Mouse (Mus musculus) heart, embryonic 15.5 days (tissue): ENCODE measurements around the gene Parva. TPM values are rescaled to one million over a fixed set of nuclear protein-coding genes. Genes with fewer than 3 reads are reported as not detected.
A peak's percentile ranks its signal among the peaks of the same experiment; 100 is the strongest.

Experiments
- ATAC-seq: fragments of 200-750 bp; cut with Nextera tagmentation; replicated peaks from 2 replicates; pipeline ENCODE4 v1.8.0; 2017; ENCODE audit warnings: low read depth, moderate TSS enrichment; ENCODE audit not compliant: insufficient number of reproducible peaks, insufficient read depth, low FRiP score
- H3K27ac ChIP-seq: fragments of 300-500 bp; sonication (generic); 2 replicates; pipeline ENCODE4 v1.5.1; 2015; ENCODE audit warnings: mild to moderate bottlenecking, inconsistent platforms
- H3K27me3 ChIP-seq: fragments of 300-500 bp; sonication (generic); 2 replicates; pipeline ENCODE4 v1.6.1; 2015; ENCODE audit warnings: inconsistent platforms
- H3K36me3 ChIP-seq: fragments of 300-500 bp; sonication (generic); 2 replicates; pipeline ENCODE4 v1.6.1; 2015; ENCODE audit warnings: mild to moderate bottlenecking, inconsistent platforms
- H3K4me1 ChIP-seq: fragments of 300-500 bp; sonication (generic); replicated peaks from 2 replicates; pipeline ENCODE4 v1.6.1; 2015; ENCODE audit warnings: inconsistent platforms
- H3K4me2 ChIP-seq: fragments of 300-500 bp; sonication (generic); 2 replicates; pipeline ENCODE4 v1.6.1; 2015; ENCODE audit warnings: inconsistent platforms, mild to moderate bottlenecking, moderate library complexity
- H3K4me3 ChIP-seq: fragments of 300-500 bp; sonication (generic); 2 replicates; pipeline ENCODE4 v1.5.1; 2015; ENCODE audit warnings: mild to moderate bottlenecking, inconsistent platforms
- H3K9ac ChIP-seq: fragments of 300-500 bp; sonication (generic); 2 replicates; pipeline ENCODE4 v1.6.1; 2015; ENCODE audit warnings: mild to moderate bottlenecking, inconsistent platforms
- H3K9me3 ChIP-seq: fragments of 300-500 bp; sonication (generic); replicated peaks from 2 replicates; pipeline ENCODE4 v1.6.1; 2016; ENCODE audit warnings: inconsistent platforms
- WGBS: fragments of 180-500 bp; shearing (Covaris S2); methylation state at CpG from one replicate; pipeline ENCODE4 v1.1.7; 2015; ENCODE audit warnings: mixed read lengths; 5-methylcytosine and 5-hydroxymethylcytosine counted together
- polyA plus RNA-seq: library from polyadenylated mRNA; unstranded; fragments of >200 nt; fragmentation: Nextera tagmentation; extraction: Ambion mirVana; gene quantifications from 2 replicates; pipeline ENCODE4 v1.2.1, GENCODE M21; 2015

Parva gene
- 74.6 and 83.2 TPM in 2 replicates for polyA plus RNA-seq

- no peaks in the 10 kb centered on the region for H3K9me3 ChIP-seq
- H3K4me3 ChIP-seq = peak within 1 kb of the TSS; percentile 77
- H3K4me1 ChIP-seq = peaks cover 21% of the 10 kb centered on the region
- H3K27ac ChIP-seq = peak within 1 kb of the TSS; percentile 99
- H3K9ac ChIP-seq = peak within 1 kb of the TSS; percentile 97
- H3K27me3 ChIP-seq = no peaks in the 10 kb centered on the region
- no peaks in the 10 kb centered on the region for H3K36me3 ChIP-seq
- 1% methylated on average over 49 of the region's 49 CpGs for WGBS
- peak; percentile 91 for ATAC-seq
- peak within 1 kb of the TSS; percentile 91 for H3K4me2 ChIP-seq
Observed at GRCm38 (mm10) chr7:112427357-112428157, at the start of gene Parva. Parva (plus strand) TSS chr7:112427505.

DNA sequence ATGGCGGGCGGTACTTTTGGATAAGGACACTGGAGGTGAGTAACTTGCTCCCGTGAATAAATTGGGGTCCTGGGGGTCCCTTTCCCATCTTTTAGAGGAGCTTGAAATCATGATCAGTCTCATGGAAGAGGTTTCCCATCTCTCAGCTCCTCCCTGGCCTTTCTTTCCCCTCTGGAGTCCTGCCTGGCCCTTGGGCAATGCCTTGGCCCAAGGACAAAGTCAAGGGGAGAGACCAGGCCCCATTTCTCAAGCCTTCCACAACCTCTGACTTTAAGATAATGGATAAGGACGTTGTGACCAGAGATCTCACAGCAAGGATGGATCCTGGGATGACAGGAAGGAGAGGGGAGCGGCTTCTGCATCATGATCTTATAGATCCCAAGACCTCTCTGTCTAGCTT, 49.2 kb upstream of the Parva start:
- no peak overlapping the region for H3K4me3 ChIP-seq
- no peak overlapping the region for H3K9ac ChIP-seq
- peaks cover 31% of the 10 kb centered on the region for H3K4me1 ChIP-seq
- no peaks in the 10 kb centered on the region for H3K27me3 ChIP-seq
- WGBS = 80% methylated on average over 5 of the region's 5 CpGs
- H3K9me3 ChIP-seq = no peaks in the 10 kb centered on the region
- no peak overlapping the region for H3K4me2 ChIP-seq
- no peak for ATAC-seq
- H3K27ac ChIP-seq = peak overlapping the region; percentile 10
- H3K36me3 ChIP-seq = 0 out of 2 replicates have a peak, but pooled peaks cover 4% of the 10 kb centered on the region

DNA sequence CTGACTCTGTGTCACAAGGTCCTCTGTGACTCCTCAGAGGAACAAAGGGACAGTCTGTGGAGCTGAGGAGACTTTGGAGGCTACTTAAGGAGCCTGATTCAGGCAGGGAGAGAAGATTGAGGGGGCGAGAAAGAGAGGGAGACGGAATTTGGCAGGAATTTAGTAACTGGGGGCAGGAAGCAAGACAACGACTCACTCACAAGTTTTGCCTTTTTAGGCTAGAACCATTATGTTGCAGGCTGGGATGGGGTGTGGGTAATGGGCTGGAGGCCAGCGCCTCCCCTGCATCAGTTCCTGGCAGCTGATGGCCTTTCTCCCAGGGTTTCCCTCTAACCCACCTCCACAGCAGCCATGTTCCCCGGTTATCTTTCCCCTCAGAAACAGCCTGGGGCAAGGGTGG, 48.8 kb upstream of the Parva start:
- no peaks in the 10 kb centered on the region for H3K9me3 ChIP-seq
- 0 out of 2 replicates have a peak, but pooled peaks cover 4% of the 10 kb centered on the region for H3K36me3 ChIP-seq
- no peak overlapping the region for H3K4me2 ChIP-seq
- no peaks in the 10 kb centered on the region for H3K27me3 ChIP-seq
- no peak overlapping the region for H3K4me3 ChIP-seq
- 56% methylated on average over 5 of the region's 5 CpGs for WGBS
- ATAC-seq = no peak
- peak overlapping the region; percentile 10 for H3K27ac ChIP-seq
- H3K9ac ChIP-seq = no peak overlapping the region
- peaks cover 31% of the 10 kb centered on the region for H3K4me1 ChIP-seq

DNA sequence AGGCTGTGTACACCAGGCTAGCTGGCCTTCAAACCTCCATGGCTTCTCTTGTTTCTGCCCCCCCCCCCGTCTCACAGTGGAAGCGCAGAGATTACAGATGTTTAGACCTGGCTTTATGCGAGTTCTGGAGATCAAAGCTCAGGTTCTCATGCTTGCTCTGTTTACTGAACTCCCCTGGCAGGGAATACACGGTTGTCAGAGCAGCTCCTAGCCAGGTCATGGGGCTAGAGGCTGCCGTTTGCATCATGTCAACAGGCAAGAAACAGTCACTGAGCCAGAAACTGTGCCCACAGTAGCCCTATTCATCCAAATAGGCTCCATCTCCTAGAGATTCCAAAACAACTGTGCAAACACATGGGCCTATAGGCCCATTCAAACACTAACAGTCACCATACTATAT, 40.8 kb upstream of the Parva start:
- 60% methylated on average over 5 of the region's 5 CpGs for WGBS
- Histone ChIP-seq H3K9me3 (no peaks in the 10 kb centered on the region), H3K36me3 (0 out of 2 replicates have a peak, but pooled peaks cover 4% of the 10 kb centered on the region), H3K27ac (no peak overlapping the region), H3K9ac (no peak overlapping the region), H3K4me3 (no peak overlapping the region), H3K27me3 (no peaks in the 10 kb centered on the region), H3K4me2 (no peak overlapping the region), H3K4me1 (peaks cover 30% of the 10 kb centered on the region)
- ATAC-seq = no peak

DNA sequence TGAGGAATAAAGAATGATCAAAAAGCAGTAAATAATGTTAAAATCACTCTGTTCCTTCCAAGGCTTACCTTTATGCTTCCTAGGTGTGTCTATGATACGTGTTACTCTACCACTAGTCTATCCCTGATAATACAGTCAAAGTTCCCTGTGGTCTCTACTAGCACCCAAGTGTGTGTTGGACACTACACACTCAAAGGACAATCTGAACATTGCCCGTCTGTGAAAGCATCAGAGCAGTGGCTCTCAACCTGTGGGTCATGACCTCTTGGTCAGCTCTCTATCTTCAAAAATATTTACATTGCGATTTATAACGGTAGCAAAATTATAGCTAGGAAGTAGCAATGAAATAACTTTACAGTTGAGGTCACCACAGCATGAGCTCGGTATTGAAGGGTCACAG, 39.4 kb upstream of the Parva start:
- H3K27ac ChIP-seq = no peak overlapping the region
- H3K4me3 ChIP-seq = no peak overlapping the region
- no peaks in the 10 kb centered on the region for H3K9me3 ChIP-seq
- H3K36me3 ChIP-seq = no peaks in the 10 kb centered on the region
- H3K9ac ChIP-seq = no peak overlapping the region
- no peak for ATAC-seq
- no peaks in the 10 kb centered on the region for H3K27me3 ChIP-seq
- no peak overlapping the region for H3K4me2 ChIP-seq
- peaks cover 30% of the 10 kb centered on the region for H3K4me1 ChIP-seq
- 75% methylated on average over 5 of the region's 5 CpGs for WGBS

- Histone ChIP-seq H3K4me3 (no peak overlapping the region), H3K4me2 (no peak overlapping the region), H3K9ac (no peak overlapping the region), H3K27ac (no peak overlapping the region), H3K36me3 (no peaks in the 10 kb centered on the region), H3K9me3 (no peaks in the 10 kb centered on the region), H3K4me1 (peaks cover 30% of the 10 kb centered on the region), H3K27me3 (no peaks in the 10 kb centered on the region)
- 66% methylated on average over 5 of the region's 5 CpGs for WGBS
- ATAC-seq = no peak
Observed at GRCm38 (mm10) chr7:112388363-112388875, 38.9 kb upstream of the Parva start.

- H3K4me1 ChIP-seq = peaks cover 30% of the 10 kb centered on the region
- peak overlapping the region; percentile 37; the same call in 1 of the 2 replicates for H3K27ac ChIP-seq
- H3K27me3 ChIP-seq = no peaks in the 10 kb centered on the region
- no peak overlapping the region for H3K4me3 ChIP-seq
- H3K9me3 ChIP-seq = no peaks in the 10 kb centered on the region
- H3K36me3 ChIP-seq = no peaks in the 10 kb centered on the region
- no peak for ATAC-seq
- WGBS = 50% methylated on average over 6 of the region's 6 CpGs
- H3K4me2 ChIP-seq = no peak overlapping the region
- H3K9ac ChIP-seq = no peak overlapping the region
Observed at GRCm38 (mm10) chr7:112389611-112390251, 37.6 kb upstream of the Parva start.

GRCm38 (mm10) chr7:112390252-112390936, 36.9 kb upstream of the Parva start:
- no peak overlapping the region for H3K4me2 ChIP-seq
- no peak overlapping the region for H3K4me3 ChIP-seq
- peaks cover 30% of the 10 kb centered on the region for H3K4me1 ChIP-seq
- no peaks in the 10 kb centered on the region for H3K36me3 ChIP-seq
- no peak; the same call in 1 of the 2 replicates for ATAC-seq
- WGBS = 43% methylated on average over 11 of the region's 11 CpGs
- H3K27me3 ChIP-seq = no peaks in the 10 kb centered on the region
- H3K9ac ChIP-seq = no peak overlapping the region
- peak overlapping the region; percentile 37 for H3K27ac ChIP-seq
- no peaks in the 10 kb centered on the region for H3K9me3 ChIP-seq

DNA sequence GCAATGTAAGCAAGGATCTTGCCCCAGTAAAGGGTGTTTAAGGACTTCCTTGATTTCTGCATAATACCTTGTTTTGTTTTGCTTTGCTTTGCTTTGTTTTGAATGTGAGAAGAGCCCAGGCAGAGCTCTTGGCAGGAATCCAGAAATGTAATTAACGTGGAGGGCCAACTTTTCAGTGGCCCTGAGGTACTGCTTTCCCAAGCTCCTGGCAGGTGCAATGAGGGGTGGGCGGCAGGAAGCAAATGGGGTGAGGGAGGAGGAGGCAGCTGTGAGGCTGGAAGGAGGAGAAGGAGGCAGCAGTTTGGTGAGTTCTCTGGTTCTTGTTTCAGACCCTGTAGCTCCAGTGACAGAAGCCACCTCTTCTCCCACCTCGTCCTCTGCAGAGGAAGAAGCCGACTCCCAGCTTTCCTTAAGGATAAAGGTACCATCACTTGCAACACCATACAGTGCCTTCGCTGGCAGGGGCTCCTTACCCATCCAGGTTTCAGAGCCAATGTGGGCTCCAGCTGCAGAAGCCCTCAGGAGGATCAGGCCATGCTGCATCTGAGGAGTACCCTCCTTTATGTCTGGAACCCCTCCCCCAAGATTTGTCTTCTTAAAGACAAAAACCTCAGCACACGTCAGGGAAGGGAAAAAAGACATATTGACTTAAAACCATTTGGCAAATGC, 36.2 kb upstream of the Parva start:
- Histone ChIP-seq H3K4me3 (no peak overlapping the region), H3K4me2 (no peak overlapping the region), H3K9me3 (no peaks in the 10 kb centered on the region), H3K36me3 (no peaks in the 10 kb centered on the region), H3K4me1 (peaks cover 30% of the 10 kb centered on the region), H3K27ac (peak overlapping the region; percentile 37), H3K27me3 (no peaks in the 10 kb centered on the region), H3K9ac (no peak overlapping the region)
- ATAC-seq = no peak
- 35% methylated on average over 6 of the region's 6 CpGs for WGBS

- Histone ChIP-seq H3K9ac (no peak overlapping the region), H3K36me3 (no peaks in the 10 kb centered on the region), H3K4me2 (no peak overlapping the region), H3K4me3 (no peak overlapping the region), H3K27ac (no peak overlapping the region), H3K27me3 (no peaks in the 10 kb centered on the region), H3K4me1 (no peaks in the 10 kb centered on the region), H3K9me3 (no peaks in the 10 kb centered on the region)
- no peak for ATAC-seq
- WGBS = 91% methylated on average over 3 of the region's 3 CpGs
Observed at GRCm38 (mm10) chr7:112397786-112398185, 29.5 kb upstream of the Parva start.
